Mouse (Mus musculus) cerebellum, postnatal 4 days (tissue): ENCODE results near the gene Taldo1.
"Not testable (repeated sequence)": the region's sequence is repeated elsewhere in the genome, so short reads cannot be mapped to it uniquely, and the experiment has no call there.

Experiments
- DNase-seq, 2 experiments: peaks; one replicate each; pipeline ENCODE4 v3.0.0; 2022; ENCODE audit warnings: low spot score in 2 of 2, mixed read lengths in 1 of 2

Taldo1 gene

DNA sequence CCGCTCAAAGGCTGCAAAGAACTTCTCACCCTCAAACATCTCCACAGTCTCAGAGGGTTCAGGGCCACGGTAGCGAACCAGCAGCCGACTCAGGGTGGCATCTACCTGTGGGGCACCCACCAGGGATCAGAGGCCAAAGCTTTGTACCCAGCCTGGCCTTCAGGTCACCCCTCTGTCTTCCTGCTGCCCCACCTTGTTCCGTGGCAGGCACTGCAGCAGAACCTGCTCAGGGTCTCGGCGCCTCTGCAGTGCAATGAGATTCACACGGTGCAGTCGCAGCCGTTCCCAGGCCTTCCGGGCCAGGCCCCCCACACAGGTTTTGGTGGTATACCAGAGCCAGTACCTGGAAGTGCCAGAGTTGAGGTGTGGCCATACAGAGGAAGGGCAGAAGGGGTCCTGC lies 47.8 kb downstream of the Taldo1 start:
- no peak for DNase-seq

DNA sequence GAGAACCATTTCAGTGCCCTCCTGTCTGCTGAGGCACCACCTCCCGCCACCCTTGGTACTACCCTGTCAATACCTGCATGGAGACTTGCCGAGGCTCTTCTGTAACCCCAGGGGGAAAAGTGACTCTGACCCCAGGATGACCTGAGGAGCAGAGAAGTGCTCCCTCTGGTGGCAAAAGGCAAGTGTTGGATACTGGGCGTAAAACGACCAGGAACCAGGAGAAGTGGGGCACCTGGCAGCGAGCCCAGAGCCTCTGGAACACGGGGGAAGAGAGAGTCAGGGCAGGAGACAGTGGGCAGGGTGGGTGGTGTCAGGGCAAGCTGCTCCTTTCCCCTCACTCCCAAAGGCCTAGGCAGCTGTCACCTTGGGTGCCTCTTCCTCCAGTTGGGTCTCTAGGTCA lies 48.6 kb downstream of the Taldo1 start:
- DNase-seq: peak in 1 of 2 experiments; percentile 57

DNA sequence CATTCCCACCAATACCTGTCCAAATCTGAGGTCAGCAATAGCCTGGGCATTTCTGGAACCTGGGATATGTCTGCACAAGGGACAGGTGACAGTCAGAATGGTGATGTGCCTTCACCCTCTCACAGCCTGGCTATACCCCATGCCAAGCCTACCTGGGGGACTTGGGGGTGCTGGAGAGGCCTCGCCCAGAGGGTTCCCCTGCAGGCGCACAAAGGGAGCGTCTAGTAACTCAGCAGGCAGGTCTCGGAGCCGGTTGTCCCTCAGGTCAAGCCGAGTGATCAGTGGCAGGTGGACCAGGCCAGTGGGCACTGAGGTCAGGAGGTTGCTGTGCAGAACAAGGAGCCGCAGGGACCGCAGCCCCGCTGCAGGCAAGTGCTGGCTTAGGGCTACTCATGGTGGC lies 49.5 kb downstream of the Taldo1 start:
- no peak for DNase-seq

DNA sequence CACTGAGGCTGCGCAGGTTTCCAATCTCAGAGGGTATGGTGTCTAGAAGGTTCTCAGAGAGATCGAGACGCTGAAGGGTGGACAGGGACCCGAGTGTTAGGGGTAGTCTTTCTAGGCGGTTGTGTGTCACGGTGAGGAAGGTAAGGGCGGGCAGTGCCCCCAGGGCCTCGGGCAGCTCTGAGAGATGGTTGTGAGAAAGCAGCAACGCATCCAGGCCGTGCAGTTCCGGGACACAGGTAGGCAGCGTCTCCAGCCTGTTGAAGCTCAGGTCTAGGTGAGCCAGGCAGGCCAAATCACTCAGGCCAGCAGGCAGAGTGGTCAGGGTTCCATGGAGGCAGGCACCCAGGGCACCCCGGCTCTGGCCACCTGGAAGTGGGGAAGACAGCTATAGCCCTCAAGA lies 50.2 kb downstream of the Taldo1 start:
- no peak for DNase-seq

DNA sequence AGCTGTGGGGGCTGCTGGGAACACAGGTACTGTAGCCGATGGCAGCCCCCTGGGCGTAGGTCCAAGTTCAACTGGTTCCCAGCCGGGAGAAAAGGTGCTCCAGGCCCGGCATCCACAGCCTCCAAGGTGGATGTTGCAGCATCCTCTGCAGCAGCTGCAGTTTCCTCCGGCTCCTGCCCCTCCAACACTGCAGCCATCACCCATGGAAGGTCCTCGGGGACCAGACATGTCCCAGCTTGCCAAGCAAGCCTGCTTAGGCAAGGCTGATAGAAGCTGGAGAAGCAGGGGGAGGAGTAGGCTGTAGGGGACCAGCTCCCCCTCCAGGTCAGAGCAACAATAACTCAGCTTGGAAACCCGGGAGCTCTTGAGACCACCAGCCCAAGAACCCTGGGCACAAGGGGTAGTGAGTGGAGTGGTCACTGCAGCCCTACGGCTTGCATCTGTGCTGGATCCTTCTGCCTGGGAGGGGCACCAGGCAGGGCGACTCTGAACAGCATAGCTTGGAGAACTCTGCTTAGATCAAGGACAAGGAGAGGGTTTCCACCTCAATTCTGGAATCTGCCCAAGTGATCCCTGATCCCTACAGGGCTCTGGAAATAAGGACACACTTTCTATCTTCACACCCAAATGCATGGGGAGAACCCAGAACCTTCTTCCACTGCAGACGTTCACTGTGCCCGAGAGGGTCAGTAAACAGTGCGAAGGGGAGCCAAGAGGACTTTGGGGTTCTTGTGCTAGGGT lies 51.3 kb downstream of the Taldo1 start:
- DNase-seq: peak in 1 of 2 experiments; percentile 29

DNA sequence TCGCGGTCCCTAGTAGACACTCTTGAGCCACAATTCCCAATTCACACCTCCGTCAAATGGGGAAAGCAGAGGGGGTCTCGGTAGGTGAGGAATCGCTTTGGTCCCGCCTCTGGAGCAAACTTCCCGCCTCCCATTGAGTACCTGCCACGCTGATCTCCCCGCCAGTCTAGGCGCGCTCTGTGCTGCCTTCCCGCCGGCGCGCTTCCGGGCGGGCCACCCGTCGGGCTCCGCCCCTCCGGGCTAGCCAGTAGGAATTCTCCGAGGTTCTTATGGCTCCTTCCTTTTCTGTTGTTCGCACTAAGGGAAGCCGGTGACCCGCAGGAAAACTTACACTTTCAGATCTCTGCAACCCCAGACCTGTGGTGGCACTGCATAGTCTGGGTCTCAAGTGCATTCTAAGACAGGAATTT lies 51.8 kb downstream of the Taldo1 start, which contains the start of gene Pidd1:
Gene Pidd1, minus strand, starts transcription at position 198 of the 410 bp plus-strand sequence.
- DNase-seq: peak in 1 of 2 experiments; percentile 30

DNA sequence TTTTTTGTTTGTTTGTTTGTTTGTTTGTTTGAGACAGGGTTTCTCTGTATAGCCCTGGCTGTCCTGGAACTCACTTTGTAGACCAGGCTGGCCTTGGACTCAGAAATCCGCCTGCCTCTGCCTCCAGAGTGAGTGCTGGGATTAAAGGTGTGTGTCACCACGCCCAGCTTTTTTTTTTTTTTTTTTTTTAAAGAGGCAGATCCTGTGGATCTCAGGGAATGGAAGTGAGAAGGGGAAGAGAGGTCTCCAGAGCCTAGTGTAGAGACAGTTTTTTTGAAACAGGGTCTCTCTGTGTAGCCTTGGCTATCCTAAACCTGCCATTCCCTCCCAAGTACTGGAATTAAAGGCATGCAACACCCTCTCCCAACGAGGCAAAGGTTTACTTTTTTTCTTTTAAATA lies 54.4 kb downstream of the Taldo1 start:
- DNase-seq: not testable (repeated sequence)

DNA sequence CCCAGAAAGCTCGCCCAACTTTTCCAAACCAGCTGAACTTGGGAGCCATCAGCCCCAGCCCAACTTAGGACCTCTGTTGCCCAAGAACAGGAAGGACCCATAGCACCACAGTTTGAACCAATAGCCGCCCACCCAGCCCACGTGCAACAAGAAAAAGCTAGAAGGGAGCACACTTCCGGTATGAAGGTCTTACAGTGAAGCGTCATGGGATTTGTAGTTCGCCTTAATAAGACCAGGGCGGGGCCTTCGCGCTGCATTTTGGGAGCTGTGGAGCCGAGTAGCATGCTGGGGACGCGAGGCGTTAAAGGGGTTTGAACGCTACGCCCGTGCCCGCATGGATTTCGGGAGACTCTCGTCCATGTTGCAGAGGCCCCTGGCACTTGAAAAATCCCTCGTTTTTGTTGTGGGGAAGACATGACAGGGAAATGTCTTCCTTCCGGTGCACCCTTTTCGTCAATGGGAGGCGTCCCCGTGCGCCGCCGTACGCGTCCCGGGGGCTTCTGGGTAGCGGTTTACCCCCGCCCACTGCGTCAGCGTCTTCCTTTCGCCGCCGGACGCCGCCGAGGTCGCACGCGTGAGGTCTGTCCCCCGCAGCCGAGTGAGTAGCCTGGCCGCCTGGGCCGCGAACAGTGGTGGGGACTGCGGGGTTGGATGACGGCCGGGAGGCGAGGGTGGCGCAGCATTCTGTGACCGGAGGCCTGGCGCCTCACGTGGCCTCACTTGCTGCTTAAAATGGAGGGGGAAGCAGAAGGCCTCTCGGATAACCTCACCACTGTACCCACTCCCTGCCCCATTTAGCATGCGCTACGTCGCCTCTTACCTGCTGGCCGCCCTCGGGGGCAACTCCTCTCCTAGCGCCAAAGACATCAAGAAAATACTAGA lies 55.4 kb downstream of the Taldo1 start, which contains the start of gene Rplp2:
Gene Rplp2, plus strand, starts transcription at position 261 of the 882 bp plus-strand sequence.
- DNase-seq: peak; percentile 79 to 91

DNA sequence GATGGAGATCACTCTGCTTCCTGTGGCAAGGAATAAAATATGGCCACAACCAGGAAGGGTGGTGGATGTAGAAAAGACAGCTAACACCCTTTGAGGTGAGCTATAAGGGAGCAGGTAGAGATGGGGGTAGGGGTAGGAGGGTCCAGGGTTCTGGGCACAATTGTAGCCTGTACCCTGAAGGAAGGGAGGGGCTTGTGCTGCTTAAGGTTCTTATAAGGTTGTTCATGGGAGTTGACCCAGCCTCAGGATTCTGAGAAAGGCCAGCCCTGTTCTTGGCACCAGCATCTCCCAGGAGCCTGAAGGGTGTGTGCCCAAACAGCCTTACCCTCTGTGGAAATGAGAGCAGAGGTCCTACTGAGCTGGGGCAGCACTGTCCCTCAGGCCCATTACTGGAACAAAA lies 59.9 kb downstream of the Taldo1 start:
- DNase-seq: no peak
